ENCODE assay signal across 18 mouse cellular contexts in the genomic region with DNA sequence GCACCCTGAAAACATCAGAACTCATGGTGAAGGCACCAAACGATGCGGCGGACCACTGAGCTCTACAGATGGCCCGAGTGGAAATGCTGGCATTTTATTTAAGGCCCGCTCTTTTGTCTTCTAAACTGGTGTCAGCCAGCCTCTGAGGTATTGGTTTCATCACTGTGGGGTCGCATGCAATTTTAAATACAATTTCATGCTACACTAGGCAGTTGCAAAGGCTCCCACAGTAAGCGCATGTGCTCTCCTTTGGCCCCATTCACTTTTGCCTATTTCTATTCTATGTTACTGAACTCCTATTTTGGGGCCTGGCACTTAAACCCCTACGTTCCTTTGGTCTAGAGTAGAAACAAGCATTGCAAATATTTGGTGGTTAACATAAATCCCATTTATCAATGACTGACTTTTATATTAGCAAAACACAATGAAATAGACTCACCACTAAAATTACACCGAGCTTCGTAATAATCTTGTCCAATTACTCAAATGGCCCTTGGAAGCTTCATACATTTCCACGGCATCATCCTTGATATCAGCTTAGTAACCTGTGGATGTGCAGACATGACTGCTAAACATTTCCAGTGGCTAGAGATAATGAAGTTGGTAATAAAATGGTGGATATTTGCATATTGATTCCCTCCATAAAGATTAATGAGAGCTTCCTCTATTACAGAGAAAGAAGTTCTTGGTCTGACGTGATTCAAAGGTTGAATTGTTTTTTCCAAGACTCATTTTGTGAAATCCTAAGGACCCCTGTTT.
"Had no signal": no experiment of that assay in that cellular context is flagged by ENCODE, and none has a peak within 500 bp of the region (broad histone marks: within the 10 kb centered on the region; RNA-seq: fewer than 3 reads in every experiment).

No protein-coding gene starts in this region.

- ATAC-seq: liver, embryonic 12.5 days; midbrain, embryonic 13.5 days; midbrain, embryonic 16.5 days had no signal

- H3K27me3 ChIP-seq: liver, embryonic 12.5 days; midbrain, embryonic 13.5 days had no signal

- H3K4me3 ChIP-seq: liver, embryonic 12.5 days; midbrain, embryonic 10.5 days; midbrain, embryonic 13.5 days; myocyte had no signal

- H3K36me3 ChIP-seq: liver, embryonic 12.5 days; midbrain, embryonic 10.5 days; midbrain, embryonic 13.5 days had no signal

- H3K9ac ChIP-seq: liver, embryonic 12.5 days; liver, embryonic 14.5 days; lung, embryonic 14.5 days; midbrain, embryonic 13.5 days had no signal

- H3K27ac ChIP-seq: liver, embryonic 12.5 days; liver, embryonic 14.5 days; midbrain, embryonic 10.5 days; midbrain, embryonic 13.5 days had no signal

- H3K9me3 ChIP-seq: liver, embryonic 12.5 days; midbrain, embryonic 10.5 days; midbrain, embryonic 13.5 days had no signal

- H3K4me1 ChIP-seq: liver, embryonic 12.5 days; midbrain, embryonic 10.5 days; midbrain, embryonic 13.5 days had no signal

- H3K4me2 ChIP-seq: liver, embryonic 12.5 days; lung, embryonic 14.5 days; midbrain, embryonic 13.5 days had no signal

- DNase-seq: lung, adult 18-20 months; lung, embryonic 14.5 days; lung, postnatal 10 days; lung, postnatal 4 days; retina, postnatal 1 day; right cerebral cortex, adult 18-20 months; right cerebral cortex, postnatal 25 days; right cerebral cortex, postnatal 4 days; spleen, adult 18-20 months; thymus, adult 18-20 months; thymus, postnatal 14 days; thymus, postnatal 36 days had no signal
